Mouse (Mus musculus): ENCODE results near the gene Arrdc4. TPM values are rescaled to one million over a fixed set of nuclear protein-coding genes. Genes with fewer than 3 reads are reported as not detected.

Arrdc4 gene
- polyA plus RNA-seq, 2 experiments = 16.2 to 28.0 TPM

- ATAC-seq (ENCODE audit: low FRiP score, low read depth) (no peak), DNase-seq (ENCODE audit: low spot score) (no peak)
- no peak overlapping the region for H3K27ac ChIP-seq (replicated peaks; ENCODE audit: low read depth, low read length)
- no peak overlapping the region for H3K4me2 ChIP-seq (replicated peaks; ENCODE audit: low read depth, low read length, severe bottlenecking)
- H3K9ac ChIP-seq (ENCODE audit: low read depth, low read length, severe bottlenecking) = no peak overlapping the region
- H3K9me3 ChIP-seq (ENCODE audit: control insufficient read depth, low read length) = no peaks in the 10 kb centered on the region
- WGBS = 79% methylated on average over 7 of the region's 7 CpGs
- no peaks in the 10 kb centered on the region for H3K36me3 ChIP-seq (ENCODE audit: control insufficient read depth, insufficient read depth, low read length)
- H3K4me3 ChIP-seq (replicated peaks; ENCODE audit: low read length) = no peak overlapping the region
- TF ChIP-seq POLR2A (IDR thresholded peaks at IDR 0.05; ENCODE audit: borderline replicate concordance, extremely low read depth, insufficient read depth, insufficient read length) = no peak
- H3K4me1 ChIP-seq (ENCODE audit: control insufficient read depth, insufficient read depth, low read length) = no peaks in the 10 kb centered on the region; the same call in 1 of the 2 replicates
- H3K27me3 ChIP-seq (ENCODE audit: control insufficient read depth, insufficient read depth, low read length) = no peaks in the 10 kb centered on the region
Measured at GRCm38 (mm10) chr7:68724711-68725110, 24.3 kb downstream of the Arrdc4 start.

- WGBS = 95% methylated on average over 4 of the region's 4 CpGs
- no peak for TF ChIP-seq POLR2A (IDR thresholded peaks at IDR 0.05; ENCODE audit: borderline replicate concordance, extremely low read depth, insufficient read depth, insufficient read length)
- no peaks in the 10 kb centered on the region for H3K36me3 ChIP-seq (ENCODE audit: control insufficient read depth, insufficient read depth, low read length)
- H3K9ac ChIP-seq (ENCODE audit: low read depth, low read length, severe bottlenecking) = no peak overlapping the region
- DNase-seq (ENCODE audit: low spot score) (no peak), ATAC-seq (ENCODE audit: low FRiP score, low read depth) (no peak)
- H3K9me3 ChIP-seq (ENCODE audit: control insufficient read depth, low read length) = no peaks in the 10 kb centered on the region
- H3K4me2 ChIP-seq (replicated peaks; ENCODE audit: low read depth, low read length, severe bottlenecking) = no peak overlapping the region
- peaks cover 6% of the 10 kb centered on the region for H3K4me1 ChIP-seq (ENCODE audit: control insufficient read depth, insufficient read depth, low read length)
- H3K27ac ChIP-seq (replicated peaks; ENCODE audit: low read depth, low read length) = no peak overlapping the region
- H3K4me3 ChIP-seq (replicated peaks; ENCODE audit: low read length) = no peak overlapping the region
- no peaks in the 10 kb centered on the region for H3K27me3 ChIP-seq (ENCODE audit: control insufficient read depth, insufficient read depth, low read length)
Measured at GRCm38 (mm10) chr7:68721520-68721919, 27.5 kb downstream of the Arrdc4 start.

GRCm38 (mm10) chr7:68717988-68718387 lies 31.1 kb downstream of the Arrdc4 start:
- H3K4me1 ChIP-seq (ENCODE audit: control insufficient read depth, insufficient read depth, low read length) = peaks cover 6% of the 10 kb centered on the region
- H3K27ac ChIP-seq (replicated peaks; ENCODE audit: low read depth, low read length) = no peak overlapping the region
- no peak overlapping the region for H3K4me2 ChIP-seq (replicated peaks; ENCODE audit: low read depth, low read length, severe bottlenecking)
- TF ChIP-seq POLR2A (IDR thresholded peaks at IDR 0.05; ENCODE audit: borderline replicate concordance, extremely low read depth, insufficient read depth, insufficient read length) = no peak
- H3K9ac ChIP-seq (ENCODE audit: low read depth, low read length, severe bottlenecking) = no peak overlapping the region
- DNase-seq (ENCODE audit: low spot score) (no peak), ATAC-seq (ENCODE audit: low FRiP score, low read depth) (no peak)
- H3K36me3 ChIP-seq (ENCODE audit: control insufficient read depth, insufficient read depth, low read length) = no peaks in the 10 kb centered on the region
- H3K9me3 ChIP-seq (ENCODE audit: control insufficient read depth, low read length) = no peaks in the 10 kb centered on the region
- no peak overlapping the region for H3K4me3 ChIP-seq (replicated peaks; ENCODE audit: low read length)
- H3K27me3 ChIP-seq (ENCODE audit: control insufficient read depth, insufficient read depth, low read length) = no peaks in the 10 kb centered on the region

GRCm38 (mm10) chr7:68717498-68717897 lies 31.5 kb downstream of the Arrdc4 start:
- Histone ChIP-seq H3K4me2 (replicated peaks; ENCODE audit: low read depth, low read length, severe bottlenecking) (no peak overlapping the region), H3K4me1 (ENCODE audit: control insufficient read depth, insufficient read depth, low read length) (peaks cover 6% of the 10 kb centered on the region), H3K36me3 (ENCODE audit: control insufficient read depth, insufficient read depth, low read length) (no peaks in the 10 kb centered on the region), H3K27ac (replicated peaks; ENCODE audit: low read depth, low read length) (no peak overlapping the region), H3K27me3 (ENCODE audit: control insufficient read depth, insufficient read depth, low read length) (no peaks in the 10 kb centered on the region), H3K9me3 (ENCODE audit: control insufficient read depth, low read length) (no peaks in the 10 kb centered on the region), H3K4me3 (replicated peaks; ENCODE audit: low read length) (no peak overlapping the region), H3K9ac (ENCODE audit: low read depth, low read length, severe bottlenecking) (no peak overlapping the region)
- ATAC-seq (ENCODE audit: low FRiP score, low read depth) (no peak), DNase-seq (ENCODE audit: low spot score) (peak; percentile 87)
- no peak for TF ChIP-seq POLR2A (IDR thresholded peaks at IDR 0.05; ENCODE audit: borderline replicate concordance, extremely low read depth, insufficient read depth, insufficient read length)
- 42% methylated on average over 10 of the region's 10 CpGs for WGBS

- DNase-seq (ENCODE audit: low spot score) = no peak
- Histone ChIP-seq H3K36me3 (ENCODE audit: control insufficient read depth, insufficient read depth, low read length) (no peaks in the 10 kb centered on the region), H3K27ac (replicated peaks; ENCODE audit: low read depth, low read length) (no peak overlapping the region), H3K9me3 (ENCODE audit: control insufficient read depth, low read length) (no peaks in the 10 kb centered on the region), H3K4me1 (ENCODE audit: control insufficient read depth, insufficient read depth, low read length) (peaks cover 6% of the 10 kb centered on the region), H3K4me3 (replicated peaks; ENCODE audit: low read length) (no peak overlapping the region), H3K4me2 (replicated peaks; ENCODE audit: low read depth, low read length, severe bottlenecking) (no peak overlapping the region), H3K9ac (ENCODE audit: low read depth, low read length, severe bottlenecking) (no peak overlapping the region), H3K27me3 (ENCODE audit: control insufficient read depth, insufficient read depth, low read length) (no peaks in the 10 kb centered on the region)
- no peak for ATAC-seq (ENCODE audit: low FRiP score, low read depth)
- no peak for TF ChIP-seq POLR2A (IDR thresholded peaks at IDR 0.05; ENCODE audit: borderline replicate concordance, extremely low read depth, insufficient read depth, insufficient read length)
- 66% methylated on average over 8 of the region's 8 CpGs for WGBS
Measured at GRCm38 (mm10) chr7:68716926-68717325, 32.1 kb downstream of the Arrdc4 start.

GRCm38 (mm10) chr7:68712928-68713327 lies 36.1 kb downstream of the Arrdc4 start:
- Histone ChIP-seq H3K4me2 (replicated peaks; ENCODE audit: low read depth, low read length, severe bottlenecking) (no peak overlapping the region), H3K27ac (replicated peaks; ENCODE audit: low read depth, low read length) (no peak overlapping the region), H3K9ac (ENCODE audit: low read depth, low read length, severe bottlenecking) (no peak overlapping the region), H3K4me3 (replicated peaks; ENCODE audit: low read length) (no peak overlapping the region), H3K36me3 (ENCODE audit: control insufficient read depth, insufficient read depth, low read length) (no peaks in the 10 kb centered on the region), H3K27me3 (ENCODE audit: control insufficient read depth, insufficient read depth, low read length) (no peaks in the 10 kb centered on the region), H3K9me3 (ENCODE audit: control insufficient read depth, low read length) (no peaks in the 10 kb centered on the region), H3K4me1 (ENCODE audit: control insufficient read depth, insufficient read depth, low read length) (peaks cover 3% of the 10 kb centered on the region)
- WGBS = 75% methylated on average over 1 of the region's 1 CpGs
- no peak for TF ChIP-seq POLR2A (IDR thresholded peaks at IDR 0.05; ENCODE audit: borderline replicate concordance, extremely low read depth, insufficient read depth, insufficient read length)
- DNase-seq (ENCODE audit: low spot score) (no peak), ATAC-seq (ENCODE audit: low FRiP score, low read depth) (no peak)

All from limb, embryonic 14.5 days (tissue).